Mouse (Mus musculus): ENCODE measurements around the gene Zfp239.

The Zfp239 gene

GRCm38 (mm10) chr6:117907301-117907978 is 45.5 kb downstream of the Zfp239 start:
- DNase-seq = peak; percentile 70

GRCm38 (mm10) chr6:117907979-117908355 is 46.1 kb downstream of the Zfp239 start:
- DNase-seq = no peak

GRCm38 (mm10) chr6:117908424-117908900 is 46.6 kb downstream of the Zfp239 start:
- no peak for DNase-seq

GRCm38 (mm10) chr6:117910120-117910661 is 48.3 kb downstream of the Zfp239 start:
- DNase-seq = no peak

- DNase-seq = no peak
Measured at GRCm38 (mm10) chr6:117914541-117914940, 52.6 kb downstream of the Zfp239 start.

GRCm38 (mm10) chr6:117916205-117916736 is 54.4 kb downstream of the Zfp239 start:
- DNase-seq = no peak

GRCm38 (mm10) chr6:117916737-117917426 is 55.0 kb downstream of the Zfp239 start:
- DNase-seq = peak; percentile 81

GRCm38 (mm10) chr6:117917576-117917975 is 55.7 kb downstream of the Zfp239 start:
- DNase-seq = peak; percentile 52

GRCm38 (mm10) chr6:117918043-117918442 is 56.1 kb downstream of the Zfp239 start:
- DNase-seq = no peak

GRCm38 (mm10) chr6:117920659-117921640 is 59.0 kb downstream of the Zfp239 start:
- DNase-seq = no peak

- DNase-seq = no peak
Measured at GRCm38 (mm10) chr6:117922041-117922440, 60.1 kb downstream of the Zfp239 start.

All from cerebellum, adult 9-11 months (tissue).